Mouse (Mus musculus): ENCODE measurements at regions not wholly inside any gene's neighbourhood (a gene's known extent, or its start where the extent isn't known, plus 50 kb on each side); places are given as distances from the start of the nearest gene placed in this dataset.
"Not testable (repeated sequence)": the region's sequence is repeated elsewhere in the genome, so short reads cannot be mapped to it uniquely, and the experiment has no call there.

DNA sequence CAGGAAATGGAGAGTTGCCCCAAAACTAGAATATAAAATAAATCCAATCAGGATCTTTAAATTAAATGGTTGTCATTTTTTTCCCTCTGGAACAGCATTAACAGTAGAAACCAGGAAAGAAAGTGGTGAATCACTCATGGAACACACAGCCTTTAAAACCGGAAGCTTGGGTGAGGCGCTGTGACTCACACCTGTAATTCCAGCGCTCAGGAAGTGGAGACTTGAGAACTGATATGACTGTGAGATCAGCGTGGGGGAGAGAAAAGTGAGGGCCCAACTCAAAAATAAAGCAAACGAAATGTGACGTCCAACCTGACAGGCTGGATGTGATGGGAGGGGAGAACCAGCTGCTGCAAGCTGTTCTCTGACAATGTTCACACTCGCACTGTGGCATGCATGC lies 86.9 kb upstream of the Jarid2 start:
- DNase-seq (ENCODE audit: low spot score): no peak

DNA sequence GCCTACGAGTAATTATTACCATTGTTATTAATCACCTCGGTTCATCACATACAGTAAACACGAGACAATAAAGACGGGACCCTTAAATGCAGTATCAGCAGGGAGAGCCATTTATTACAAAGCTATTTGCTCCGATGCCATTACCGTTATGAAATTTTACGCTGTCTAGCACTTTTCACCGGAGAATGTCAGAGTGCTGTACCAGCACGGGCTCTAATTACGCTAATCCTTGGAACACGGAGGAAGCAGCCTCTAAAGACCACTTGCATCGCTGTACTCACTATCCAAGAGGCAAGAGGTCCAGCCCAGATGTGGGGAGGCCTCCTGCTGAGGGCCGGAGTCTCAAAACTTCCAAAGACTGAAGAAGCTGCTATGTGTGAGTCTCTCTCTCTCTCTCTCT lies 79.2 kb upstream of the Jarid2 start:
- DNase-seq (ENCODE audit: low spot score): no peak

DNA sequence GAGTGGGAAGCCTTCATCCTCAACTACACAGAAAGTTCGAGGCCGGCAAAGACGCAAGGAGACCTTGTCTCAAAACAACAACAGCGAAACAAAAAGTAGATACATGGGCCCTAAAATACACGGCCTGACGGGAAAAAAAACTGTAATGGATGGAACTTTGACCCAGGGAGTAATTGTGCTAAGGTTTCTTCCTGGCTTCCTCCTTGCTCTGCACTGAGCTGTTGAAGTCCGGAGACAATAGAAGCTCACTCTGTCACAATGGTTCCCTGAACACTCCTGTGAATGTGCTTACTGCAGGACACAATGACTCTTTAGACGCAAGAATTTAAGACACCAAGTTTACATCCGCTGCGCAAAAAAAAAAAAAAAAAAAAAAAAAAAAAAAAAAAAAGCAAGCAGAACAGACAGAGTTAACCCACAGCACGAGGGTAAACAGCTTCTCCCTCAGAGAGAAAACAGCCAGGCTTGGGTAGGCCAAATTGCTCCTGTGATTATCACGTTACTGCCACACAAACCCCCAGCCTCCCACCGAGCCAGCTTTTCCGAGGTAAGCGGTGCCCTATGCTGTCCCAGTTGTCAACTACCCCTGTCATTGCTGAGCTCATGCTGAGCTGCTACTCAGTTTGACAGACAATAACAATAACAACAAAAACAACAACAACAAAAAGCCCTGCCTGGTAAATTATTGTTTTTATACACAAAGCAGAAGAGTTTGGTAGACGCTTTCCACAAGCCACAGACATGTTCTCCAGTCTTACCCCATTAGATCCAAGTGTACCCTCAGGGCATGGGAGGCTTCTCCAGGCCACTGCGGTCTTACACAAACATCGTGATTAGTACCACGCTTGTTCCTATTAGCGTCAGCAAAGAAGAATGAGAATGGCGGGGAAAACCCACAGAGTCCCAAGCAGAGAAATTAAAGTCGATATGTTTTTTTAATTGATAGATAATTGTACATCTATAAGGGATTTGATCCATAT lies 77.7 kb upstream of the Jarid2 start:
- no peak for DNase-seq (ENCODE audit: low spot score)

DNA sequence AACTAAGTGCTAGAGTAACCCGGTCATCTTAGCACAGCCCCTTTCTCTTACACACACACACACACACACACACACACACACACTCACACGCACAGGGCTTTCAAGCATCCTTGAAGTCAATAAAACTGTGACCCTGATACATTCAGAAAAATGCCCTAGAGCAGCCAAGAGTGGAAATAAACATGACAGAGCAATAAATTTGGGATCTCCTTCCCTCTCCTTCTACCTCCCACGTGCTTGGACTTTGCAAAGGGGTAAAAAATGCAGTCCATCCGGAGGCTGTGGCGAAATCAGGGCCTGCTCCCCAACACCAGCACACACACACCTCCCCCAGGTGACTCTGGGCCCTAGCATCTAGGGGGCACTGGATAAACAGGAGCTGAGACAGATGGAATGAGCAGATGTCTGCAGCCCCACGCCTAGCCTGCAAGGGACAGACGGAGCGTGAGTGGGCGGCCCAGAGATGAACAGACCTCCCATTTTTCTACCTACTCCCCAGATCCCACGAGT lies 71.3 kb upstream of the Jarid2 start:
- DNase-seq (ENCODE audit: low spot score): no peak

DNA sequence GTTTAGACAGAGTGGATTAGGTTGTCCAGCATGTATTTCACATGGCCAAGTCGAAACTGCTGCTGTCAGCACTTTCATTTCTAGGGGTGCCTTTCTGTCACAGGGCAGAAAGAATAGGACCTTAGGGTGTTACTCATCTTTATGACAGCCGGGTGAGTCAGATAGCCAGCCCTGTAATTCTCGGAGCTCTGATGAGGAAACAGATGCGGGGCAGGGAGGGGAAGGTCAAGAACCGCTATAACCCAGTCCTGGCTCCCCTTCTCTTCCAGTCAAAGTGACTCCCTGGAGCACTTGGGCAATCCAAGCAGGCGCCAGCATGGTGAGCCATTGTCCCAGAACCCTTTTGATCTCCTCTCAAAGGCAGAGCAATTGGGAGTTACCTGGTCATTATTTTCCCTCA lies 69.4 kb upstream of the Jarid2 start:
- no peak for DNase-seq (ENCODE audit: low spot score)

DNA sequence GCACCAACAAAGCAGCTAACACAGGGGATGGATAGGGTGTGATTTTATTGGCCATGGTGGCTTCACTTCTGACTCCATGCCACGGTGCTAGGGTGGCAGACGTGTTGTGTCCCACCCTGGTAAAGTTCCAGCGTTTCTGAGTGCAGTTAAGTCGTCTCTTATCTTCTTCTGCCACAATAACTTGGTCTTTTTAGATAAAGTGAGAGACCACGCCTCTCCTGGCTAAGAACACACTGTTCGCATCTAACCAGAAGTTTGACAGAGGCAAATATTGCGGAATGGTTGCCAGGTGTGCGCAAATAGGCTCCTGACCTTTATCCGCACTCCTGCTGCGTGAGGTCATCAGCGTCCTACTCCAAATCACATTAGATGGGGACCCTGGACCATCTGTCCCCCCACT lies 66.2 kb upstream of the Jarid2 start:
- DNase-seq (ENCODE audit: low spot score): no peak

DNA sequence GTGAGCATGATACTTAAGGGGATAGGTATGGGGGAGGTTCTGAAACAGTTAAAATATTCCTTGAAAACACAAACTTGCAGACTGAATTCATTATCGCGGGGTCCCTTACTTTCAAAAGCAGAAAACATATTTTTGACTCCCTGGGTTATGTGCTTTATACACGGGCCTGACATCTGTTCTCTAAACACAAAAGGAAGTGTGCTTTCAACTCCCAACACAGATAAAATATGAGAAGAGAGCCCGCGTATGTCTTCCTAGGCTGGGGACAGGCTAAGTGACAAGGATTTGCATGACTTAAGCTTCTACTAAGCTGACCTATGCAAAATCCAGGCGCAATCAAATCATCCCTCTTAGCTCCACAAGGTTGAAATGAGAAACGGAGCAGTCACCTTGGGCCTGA lies 65.5 kb upstream of the Jarid2 start:
- DNase-seq (ENCODE audit: low spot score): no peak

DNA sequence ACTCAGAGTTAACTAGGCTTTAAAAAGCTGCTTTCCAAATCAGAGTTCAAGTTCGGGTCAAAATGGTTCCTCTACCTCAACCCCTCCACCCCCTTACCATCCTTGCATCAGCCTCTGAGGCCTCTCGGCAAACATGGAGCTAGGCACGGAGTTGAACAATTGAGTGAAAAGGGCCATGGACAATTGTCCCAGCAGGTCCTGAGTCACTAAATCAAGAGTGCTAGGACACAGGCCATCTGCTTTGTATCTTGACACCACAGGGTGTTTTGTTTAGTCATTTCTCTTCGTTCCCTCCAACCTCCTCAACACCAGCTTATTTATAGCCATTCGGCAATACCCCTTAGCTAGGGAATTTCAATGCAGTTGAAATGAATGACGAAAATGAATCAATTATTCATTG lies 59.5 kb upstream of the Jarid2 start:
- no peak for DNase-seq (ENCODE audit: low spot score)

DNA sequence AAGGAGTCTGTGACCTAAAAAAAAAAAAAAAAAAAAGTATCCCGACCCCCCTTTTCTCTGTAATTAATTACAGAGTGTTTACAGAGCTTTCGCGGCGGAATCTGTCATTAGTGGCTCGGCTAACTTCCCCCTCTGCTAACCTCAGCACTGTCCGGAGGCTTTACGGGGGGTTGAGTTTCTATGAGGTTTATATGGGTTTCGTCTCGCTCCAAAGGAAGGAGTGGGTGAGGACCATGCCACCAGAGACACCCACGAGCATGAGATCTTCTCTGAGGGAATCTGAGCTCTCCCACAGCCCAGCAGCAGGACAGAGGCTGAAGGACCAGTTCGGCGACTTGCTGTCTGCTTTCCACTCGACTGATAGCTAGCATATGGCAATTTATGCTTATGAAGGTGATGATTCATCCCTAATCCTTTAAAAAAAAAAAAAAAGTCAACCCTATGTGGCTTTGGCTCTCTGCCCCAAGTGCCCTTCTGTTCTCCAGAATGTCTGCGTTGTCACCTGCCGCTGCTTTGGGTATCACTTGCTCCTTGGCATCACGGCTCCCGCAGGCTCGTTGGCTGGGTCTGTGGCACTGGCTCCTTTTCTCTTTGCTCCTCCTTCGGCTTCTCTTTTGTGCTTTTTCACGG lies 55.8 kb upstream of the Jarid2 start:
- DNase-seq (ENCODE audit: low spot score): peak; percentile 20

DNA sequence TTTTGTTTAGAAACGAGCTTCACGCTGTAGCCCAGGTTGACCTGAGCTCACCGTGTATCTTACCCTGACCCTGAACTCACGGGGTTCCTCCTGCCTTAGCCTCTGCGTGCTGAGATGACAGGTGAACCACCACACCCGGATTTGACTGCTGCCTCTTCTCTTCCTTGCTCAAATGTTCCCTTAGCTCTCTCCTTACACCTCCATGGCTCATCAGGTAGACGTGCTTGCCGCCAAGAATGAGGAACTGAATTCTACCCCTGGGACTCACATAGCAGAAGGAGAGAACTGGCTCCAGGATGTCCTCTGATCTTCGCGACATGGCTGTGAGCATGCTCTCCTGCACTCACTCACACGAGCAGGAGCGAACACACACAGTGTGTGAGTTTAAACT lies 55.3 kb upstream of the Jarid2 start:
- peak; percentile 9 for DNase-seq (ENCODE audit: low spot score)

DNA sequence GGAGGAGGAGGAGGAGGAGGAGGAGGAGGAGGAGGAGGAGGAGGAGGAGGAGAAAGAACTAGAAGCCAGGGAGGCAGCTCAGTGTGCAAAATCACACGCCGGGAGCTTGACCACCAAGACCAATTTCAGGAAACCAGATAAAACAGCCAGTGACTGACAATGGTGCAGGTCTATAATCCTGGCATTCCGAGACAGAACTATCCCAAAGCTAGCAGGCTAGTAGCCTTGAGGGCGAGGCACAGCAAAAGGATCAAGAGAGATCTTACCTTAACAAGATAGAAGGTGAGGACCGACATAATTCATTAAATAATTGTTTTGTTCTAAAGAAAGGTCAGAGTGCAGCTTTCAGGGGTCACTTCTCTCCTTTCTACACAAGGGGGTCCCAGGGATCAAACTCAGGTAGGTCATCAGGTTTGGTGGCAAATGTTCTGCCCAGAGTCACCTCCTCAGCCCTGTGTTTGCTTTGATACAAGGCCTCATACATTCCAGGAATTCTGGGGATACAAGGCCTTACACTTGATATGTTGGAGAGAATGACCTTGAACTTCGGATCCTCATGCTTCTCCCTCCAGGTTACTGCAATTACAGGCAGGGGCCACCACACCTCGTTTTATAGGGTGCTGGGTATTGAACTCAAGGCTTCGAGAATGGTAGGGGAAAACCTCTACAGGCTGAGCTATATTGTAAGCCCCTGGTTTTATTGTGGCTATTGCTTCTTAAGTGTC lies 54.2 kb upstream of the Jarid2 start:
- no peak for DNase-seq (ENCODE audit: low spot score)

DNA sequence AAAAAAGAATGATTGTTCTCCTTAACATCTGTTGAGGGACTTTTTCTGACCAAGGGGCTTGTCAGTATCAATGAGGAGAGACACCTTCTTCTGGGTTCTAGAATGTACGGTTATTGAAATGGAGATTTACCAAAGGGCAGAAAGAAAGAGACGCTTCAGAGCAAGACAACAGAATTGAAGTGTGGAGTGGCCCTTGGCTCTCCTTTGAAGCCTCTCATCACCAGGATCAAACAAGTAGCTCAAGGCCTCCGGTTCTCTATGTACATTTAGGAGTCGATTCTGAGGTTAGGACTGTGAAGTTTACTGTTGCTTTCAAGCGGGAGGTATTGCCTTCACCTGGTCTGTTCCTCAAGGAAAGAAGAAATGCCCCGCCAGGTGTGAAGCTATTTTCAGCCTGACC lies 53.2 kb upstream of the Jarid2 start:
- DNase-seq (ENCODE audit: low spot score): no peak

DNA sequence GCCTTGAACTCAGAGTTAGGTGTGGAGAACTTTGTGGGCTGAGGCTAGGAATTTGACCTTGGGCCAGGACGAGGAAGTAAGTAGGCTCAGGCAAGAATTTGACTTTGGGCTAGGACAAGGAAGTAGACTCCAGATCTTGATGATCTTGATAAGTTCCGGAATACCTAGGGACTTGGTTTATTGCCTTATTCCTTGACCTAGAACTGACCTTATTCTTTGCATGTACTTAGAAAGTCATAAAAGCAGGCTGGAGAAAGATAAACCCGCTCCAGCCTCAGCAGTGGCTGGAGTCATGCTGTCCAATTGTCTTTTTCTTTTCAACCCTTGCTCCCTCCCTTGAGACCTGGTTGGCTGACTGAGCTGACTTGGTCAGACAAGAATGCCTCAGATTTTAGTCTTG lies 51.2 kb upstream of the Jarid2 start:
- DNase-seq (ENCODE audit: low spot score): no peak

DNA sequence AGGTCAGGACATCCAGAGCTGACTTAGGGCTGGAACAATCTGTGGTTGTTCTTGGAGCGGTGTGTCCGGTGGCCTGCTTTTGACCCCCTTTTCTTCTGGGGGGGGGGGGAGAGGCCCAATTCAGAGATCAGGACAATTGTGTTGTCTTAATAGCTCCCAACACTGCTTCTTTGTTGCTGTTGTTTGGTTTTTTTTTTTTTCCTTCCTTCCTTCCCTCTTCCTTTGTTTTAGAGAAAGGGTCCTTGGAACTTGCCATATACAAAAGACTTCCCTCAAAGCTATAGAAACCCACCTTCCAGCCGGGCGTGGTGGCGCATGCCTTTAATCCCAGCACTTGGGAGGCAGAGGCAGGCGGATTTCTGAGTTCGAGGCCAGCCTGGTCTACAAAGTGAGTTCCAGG lies 49.8 kb upstream of the Jarid2 start:
- not testable (repeated sequence) for DNase-seq (ENCODE audit: low spot score)
